Mouse (Mus musculus) CH12.LX (cell line): ENCODE measurements around the gene Bcl11a. TPM values are rescaled to one million over a fixed set of nuclear protein-coding genes. Genes with fewer than 3 reads are reported as not detected.

ENCODE experiments used
- DNase-seq: peaks from one replicate; pipeline ENCODE4 v3.0.0-alpha.2; 2013; ENCODE audit errors: extremely low read depth
- H3K27ac ChIP-seq: 2 replicates; pipeline ENCODE4 v1.5.1; 2012; ENCODE audit warnings: low read depth, mild to moderate bottlenecking, control low read depth, moderate library complexity; ENCODE audit not compliant: insufficient read depth
- H3K27me3 ChIP-seq: replicated peaks from 2 replicates; pipeline ENCODE3; 2012; ENCODE audit warnings: inconsistent platforms
- H3K36me3 ChIP-seq, 2 experiments: replicated peaks in 1 of 2; 2 replicates each; pipeline versions ENCODE3 to v1.6.1; 2012; ENCODE audit warnings: inconsistent platforms in 1 of 2, low read length in 1 of 2, mild to moderate bottlenecking in 1 of 2, mixed read lengths in 1 of 2, moderate library complexity in 1 of 2; ENCODE audit not compliant: control insufficient read depth in 1 of 2, insufficient read depth in 1 of 2
- H3K4me1 ChIP-seq, 2 experiments: 2 replicates each; pipeline ENCODE4 v1.6.1; 2012; ENCODE audit warnings: inconsistent platforms in 1 of 2, moderate library complexity in 1 of 2; ENCODE audit not compliant: insufficient read depth in 2 of 2, control insufficient read depth in 1 of 2
- H3K4me2 ChIP-seq: 2 replicates; pipeline ENCODE4 v1.6.1; 2012; ENCODE audit warnings: low read depth, mild to moderate bottlenecking, control low read depth; ENCODE audit not compliant: poor library complexity, insufficient read depth, severe bottlenecking
- H3K4me3 ChIP-seq, 3 experiments: fragments of 150-350 bp in 1 of 3; sonication (generic) in 1 of 3; replicated peaks in 1 of 3; 2 replicates each; pipeline versions ENCODE3 to v1.5.1; 2011 to 2012; ENCODE audit warnings: low read depth in 2 of 3, low read length in 2 of 3, mild to moderate bottlenecking in 2 of 3, moderate library complexity in 2 of 3, control low read depth in 1 of 3, improper control_type of control experiment in 1 of 3, inconsistent platforms in 1 of 3, mixed read lengths in 1 of 3; ENCODE audit not compliant: poor library complexity in 1 of 3
- H3K79me2 ChIP-seq: replicated peaks from 2 replicates; pipeline ENCODE4 v1.6.1; 2012; ENCODE audit warnings: mild to moderate bottlenecking, moderate library complexity; ENCODE audit not compliant: control insufficient read depth, poor library complexity, insufficient read depth, severe bottlenecking; ENCODE audit errors: extremely low read depth
- H3K9ac ChIP-seq: 2 replicates; pipeline ENCODE4 v1.6.1; 2012; ENCODE audit warnings: low read depth, mild to moderate bottlenecking, control low read depth, moderate library complexity; ENCODE audit not compliant: insufficient read depth
- H3K9me3 ChIP-seq: replicated peaks from 2 replicates; pipeline ENCODE3; 2012; ENCODE audit warnings: low read length, inconsistent platforms, mixed read lengths
- BHLHE40 ChIP-seq: IDR thresholded peaks from 2 replicates; pipeline ENCODE4 v1.6.1; 2011; ENCODE audit warnings: mild to moderate bottlenecking, low read depth, low read length, improper control_type of control experiment
- CHD1 ChIP-seq: IDR thresholded peaks from 2 replicates; pipeline ENCODE4 v1.6.1; 2012; ENCODE audit warnings: low read depth, low read length, improper control_type of control experiment, inconsistent platforms
- CHD2 ChIP-seq: IDR thresholded peaks from 2 replicates; pipeline ENCODE4 v1.6.1; 2011; ENCODE audit warnings: low read length, improper control_type of control experiment
- E2F4 ChIP-seq: IDR thresholded peaks from 2 replicates; pipeline ENCODE4 v1.6.1; 2011; ENCODE audit warnings: low read depth, low read length, improper control_type of control experiment; ENCODE audit not compliant: insufficient replicate concordance
- ELF1 ChIP-seq: IDR thresholded peaks from 2 replicates; pipeline ENCODE4 v1.6.1; 2014; ENCODE audit warnings: low read depth, mild to moderate bottlenecking, inconsistent platforms, low read length, improper control_type of control experiment
- EP300 ChIP-seq: IDR thresholded peaks from 2 replicates; pipeline ENCODE4 v1.6.1; 2011; ENCODE audit warnings: low read length, improper control_type of control experiment
- ETS1 ChIP-seq: conservative IDR thresholded peaks from 2 replicates; pipeline ENCODE4 v1.6.1; 2012; ENCODE audit warnings: low read depth, mild to moderate bottlenecking, inconsistent platforms, low read length, improper control_type of control experiment, moderate library complexity
- GABPA ChIP-seq: IDR thresholded peaks from 2 replicates; pipeline ENCODE4 v1.6.1; 2012; ENCODE audit warnings: low read depth, low read length, improper control_type of control experiment, inconsistent platforms; ENCODE audit not compliant: insufficient replicate concordance
- HCFC1 ChIP-seq: IDR thresholded peaks from 2 replicates; pipeline ENCODE4 v1.6.1; 2012; ENCODE audit warnings: low read depth, mild to moderate bottlenecking, inconsistent platforms, low read length, improper control_type of control experiment
- IRF4 ChIP-seq: IDR thresholded peaks from 2 replicates; pipeline ENCODE4 v1.6.1; 2014; ENCODE audit warnings: low read depth, mild to moderate bottlenecking, inconsistent platforms, low read length, improper control_type of control experiment
- JUN ChIP-seq: IDR thresholded peaks from 2 replicates; pipeline ENCODE4 v1.6.1; 2011; ENCODE audit warnings: low read depth, mild to moderate bottlenecking, low read length, improper control_type of control experiment, moderate library complexity; ENCODE audit not compliant: insufficient read depth
- JUND ChIP-seq: conservative IDR thresholded peaks from 2 replicates; pipeline ENCODE4 v1.6.1; 2011; ENCODE audit warnings: low read depth, low read length, improper control_type of control experiment
- KAT2A ChIP-seq: IDR thresholded peaks from 2 replicates; pipeline ENCODE4 v1.6.1; 2012; ENCODE audit warnings: low read length, improper control_type of control experiment, inconsistent platforms; ENCODE audit not compliant: insufficient replicate concordance
- MAFK ChIP-seq: IDR thresholded peaks from 2 replicates; pipeline ENCODE4 v1.6.1; 2011; ENCODE audit warnings: low read length, improper control_type of control experiment; ENCODE audit not compliant: insufficient replicate concordance
- MAX ChIP-seq: IDR thresholded peaks from 2 replicates; pipeline ENCODE4 v1.6.1; 2011; ENCODE audit warnings: low read length, improper control_type of control experiment
- MAZ ChIP-seq: IDR thresholded peaks from 2 replicates; pipeline ENCODE4 v1.6.1; 2012; ENCODE audit warnings: low read depth, mild to moderate bottlenecking, inconsistent platforms, low read length, improper control_type of control experiment, moderate library complexity
- MEF2A ChIP-seq: IDR thresholded peaks from 2 replicates; pipeline ENCODE4 v1.6.1; 2014; ENCODE audit warnings: low read depth, mild to moderate bottlenecking, inconsistent platforms, low read length, improper control_type of control experiment, borderline replicate concordance
- MXI1 ChIP-seq: IDR thresholded peaks from 2 replicates; pipeline ENCODE4 v1.6.1; 2011; ENCODE audit warnings: mild to moderate bottlenecking, low read depth, low read length, improper control_type of control experiment
- MYC ChIP-seq: IDR thresholded peaks from 2 replicates; pipeline ENCODE4 v1.6.1; 2011; ENCODE audit warnings: low read depth, mild to moderate bottlenecking, improper control_type of control experiment, low read length
- NELFE ChIP-seq: IDR thresholded peaks from 2 replicates; pipeline ENCODE4 v1.6.1; 2011; ENCODE audit warnings: low read depth, low read length, improper control_type of control experiment
- NRF1 ChIP-seq: IDR thresholded peaks from 2 replicates; pipeline ENCODE4 v1.6.1; 2014; ENCODE audit warnings: low read depth, mild to moderate bottlenecking, inconsistent platforms, low read length, improper control_type of control experiment, moderate library complexity
- PAX5 ChIP-seq: IDR thresholded peaks from 2 replicates; pipeline ENCODE4 v1.6.1; 2012; ENCODE audit warnings: low read length, inconsistent platforms, mixed read lengths
- POLR2A ChIP-seq: IDR thresholded peaks from 2 replicates; pipeline ENCODE4 v1.6.1; 2011; ENCODE audit warnings: low read depth, mild to moderate bottlenecking, improper control_type of control experiment, low read length
- RAD21 ChIP-seq: IDR thresholded peaks from 2 replicates; pipeline ENCODE4 v1.6.1; 2011; ENCODE audit warnings: low read depth, mild to moderate bottlenecking, low read length, improper control_type of control experiment, moderate library complexity
- RCOR1 ChIP-seq: conservative IDR thresholded peaks from 2 replicates; pipeline ENCODE4 v1.6.1; 2012; ENCODE audit warnings: low read depth, mild to moderate bottlenecking, inconsistent platforms, low read length, improper control_type of control experiment
- SIN3A ChIP-seq: IDR thresholded peaks from 2 replicates; pipeline ENCODE4 v1.6.1; 2012; ENCODE audit warnings: low read length, improper control_type of control experiment, inconsistent platforms
- SMC3 ChIP-seq: IDR thresholded peaks from 2 replicates; pipeline ENCODE4 v1.6.1; 2011; ENCODE audit warnings: low read depth, low read length, improper control_type of control experiment
- TBP ChIP-seq: conservative IDR thresholded peaks from 2 replicates; pipeline ENCODE4 v1.6.1; 2011; ENCODE audit warnings: low read depth, low read length, improper control_type of control experiment
- TCF12 ChIP-seq: IDR thresholded peaks from 2 replicates; pipeline ENCODE4 v1.6.1; 2014; ENCODE audit warnings: low read depth, mild to moderate bottlenecking, inconsistent platforms, low read length, improper control_type of control experiment
- UBTF ChIP-seq: IDR thresholded peaks from 2 replicates; pipeline ENCODE4 v1.6.1; 2012; ENCODE audit warnings: low read depth, mild to moderate bottlenecking, inconsistent platforms, low read length, improper control_type of control experiment, moderate library complexity
- USF2 ChIP-seq: conservative IDR thresholded peaks from 2 replicates; pipeline ENCODE4 v1.6.1; 2011; ENCODE audit warnings: low read depth, low read length, improper control_type of control experiment
- ZMIZ1 ChIP-seq: IDR thresholded peaks from 2 replicates; pipeline ENCODE4 v1.6.1; 2012; ENCODE audit warnings: low read depth, mild to moderate bottlenecking, inconsistent platforms, low read length, improper control_type of control experiment
- ZNF384 ChIP-seq: IDR thresholded peaks from 2 replicates; pipeline ENCODE4 v1.6.1; 2012; ENCODE audit warnings: low read depth, low read length, improper control_type of control experiment, inconsistent platforms
- dilution Hi-C: fragments of 300-500 bp; cut with MboI; formaldehyde crosslinking; loops from 2 replicates; pipeline ENCODE4 v1.14.3; 2020; ENCODE audit warnings: low sequenced_read_pairs; ENCODE audit not compliant: extremely low pct_unique_long_range_greater_than_20kb, extremely low pct_ligation_motif_present
- in situ Hi-C: fragments of 300-500 bp; cut with MboI; formaldehyde crosslinking; loops from 3 replicates; pipeline ENCODE4 v1.14.3; 2019; ENCODE audit warnings: low sequenced_read_pairs, low pct_ligation_motif_present, low pct_unique_long_range_greater_than_20kb, mixed read lengths
- polyA plus RNA-seq: library from polyadenylated mRNA; unstranded; fragments of >175 nt; gene quantifications from 2 replicates; pipeline ENCODE4 v1.2.1, GENCODE M21; 2012; ENCODE audit warnings: low read depth; ENCODE audit not compliant: insufficient read length
- total RNA-seq, 2 experiments: library from RNA; depleted of rRNA; stranded (reverse); fragments of 300-350 nt in 1 of 2; fragments of >200 nt in 1 of 2; gene quantifications; 2 replicates each; pipeline ENCODE4 v1.2.3; 2012 to 2014

Bcl11a gene
- total and polyA plus RNA-seq, 3 experiments: 6.8 to 57.9 (median 13.9) TPM

GRCm38 (mm10) chr11:24131818-24132217 is 54.0 kb downstream of the Bcl11a start:
- in situ Hi-C loops: loop anchor here (5.0 kb wide), 2 partner anchors 65 to 125 kb away; no protein-coding TSS in a partner anchor

GRCm38 (mm10) chr11:24132358-24132757 is 54.5 kb downstream of the Bcl11a start:
- H3K79me2 ChIP-seq: no peaks in the 10 kb centered on the region
- no peak overlapping the region for H3K4me2 ChIP-seq
- no peak for DNase-seq
- H3K27me3 ChIP-seq: no peaks in the 10 kb centered on the region
- TF ChIP-seq NELFE: 0 out of 2 replicates have a peak, but pooled peaks have one; percentile 6
- peak; percentile 2; the same call in 1 of the 2 replicates for TF ChIP-seq UBTF
- no peak for TF ChIP-seq MAX
- 0 out of 2 replicates have a peak, but pooled peaks have one; percentile 0 for TF ChIP-seq E2F4
- no peak for TF ChIP-seq SMC3
- no peak for TF ChIP-seq HCFC1
- no peak for TF ChIP-seq ZNF384
- TF ChIP-seq ZMIZ1: 0 out of 2 replicates have a peak, but pooled peaks have one; percentile 4
- no peak for TF ChIP-seq RAD21
- no peak for TF ChIP-seq BHLHE40
- TF ChIP-seq GABPA: no peak
- TF ChIP-seq ETS1: no peak
- dilution Hi-C loops: no loop called here
- peak overlapping the region; percentile 54; the same call in 1 of the 2 replicates for H3K27ac ChIP-seq
- in situ Hi-C loops: loop anchor here (5.0 kb wide), 2 partner anchors 65 to 125 kb away; no protein-coding TSS in a partner anchor
- peak overlapping the region in 1 of 3 experiments; percentile 3 for H3K4me3 ChIP-seq
- peaks cover 48 to 97% of the 10 kb centered on the region in 2 experiments for H3K4me1 ChIP-seq
- no peaks in the 10 kb centered on the region for H3K9me3 ChIP-seq
- H3K9ac ChIP-seq: no peak overlapping the region
- H3K36me3 ChIP-seq: peaks cover 0 to 57% of the 10 kb centered on the region in 2 experiments

More at GRCm38 (mm10) chr11:24131818-24132217, 54.0 kb downstream of the Bcl11a start:
- DNase-seq: peak; percentile 99
- dilution Hi-C loops: no loop called here
- Histone ChIP-seq H3K27me3 (no peaks in the 10 kb centered on the region), H3K9me3 (no peaks in the 10 kb centered on the region), H3K36me3 (peaks cover 0 to 60% of the 10 kb centered on the region in 2 experiments), H3K9ac (no peak overlapping the region), H3K4me1 (peaks cover 48 to 97% of the 10 kb centered on the region in 2 experiments), H3K27ac (peak overlapping the region; percentile 54; the same call in 1 of the 2 replicates), H3K4me2 (peak overlapping the region; percentile 72), H3K79me2 (no peaks in the 10 kb centered on the region), H3K4me3 (peak overlapping the region in 1 of 3 experiments; percentile 3)
- TF ChIP-seq SMC3 (peak; percentile 19; the same call in 1 of the 2 replicates), TBP (peak; percentile 96), KAT2A (0 out of 2 replicates have a peak, but pooled peaks have one; percentile 23), IRF4 (peak; percentile 87), UBTF (no peak), GABPA (no peak), PAX5 (no peak), RCOR1 (peak; percentile 97), CHD1 (0 out of 2 replicates have a peak, but pooled peaks have one; percentile 52), POLR2A (peak; percentile 60), JUND (peak; percentile 63; the same call in 1 of the 2 replicates), ZMIZ1 (peak; percentile 44; the same call in 1 of the 2 replicates), RAD21 (no peak; the same call in 1 of the 2 replicates), MXI1 (peak; percentile 74; the same call in 1 of the 2 replicates), SIN3A (peak; percentile 93), MAFK (peak; percentile 88), TCF12 (peak; percentile 92), MAX (peak; percentile 89), BHLHE40 (peak; percentile 85), MYC (peak; percentile 87), E2F4 (0 out of 2 replicates have a peak, but pooled peaks have one; percentile 39), NRF1 (peak; percentile 43; the same call in 1 of the 2 replicates), ZNF384 (no peak; the same call in none of the 2 replicates), EP300 (peak; percentile 95), NELFE (peak; percentile 49; the same call in 1 of the 2 replicates), ETS1 (peak; percentile 94), CHD2 (peak; percentile 74), ELF1 (peak; percentile 38; the same call in 1 of the 2 replicates), USF2 (no peak), JUN (no peak), HCFC1 (peak; percentile 42; the same call in 1 of the 2 replicates), MEF2A (peak; percentile 93), MAZ (peak; percentile 93)
